ENCODE assay signal across 8 mouse cellular contexts in the genomic region with DNA sequence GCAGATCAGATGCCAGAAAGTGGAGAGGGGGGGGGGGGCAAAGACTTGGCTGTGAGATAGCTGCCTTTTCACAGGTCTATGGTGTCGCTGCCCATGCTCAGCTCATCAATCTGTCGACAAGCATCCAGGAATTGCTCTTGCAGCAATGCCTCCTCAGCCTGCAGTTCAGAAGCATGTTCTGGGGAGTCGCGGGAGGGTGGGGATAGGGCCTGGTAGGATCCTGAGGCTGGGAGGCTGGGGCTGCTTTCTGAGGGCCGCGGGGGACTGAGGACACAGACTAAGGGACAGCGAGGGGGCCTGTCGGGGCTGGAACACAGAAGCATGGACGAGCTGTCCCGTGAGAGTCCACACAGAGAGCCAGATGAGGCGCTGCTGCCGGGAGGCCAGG. TPM values are rescaled to one million over a fixed set of nuclear protein-coding genes. Genes with fewer than 3 reads are reported as not detected.
DNase-seq lines count a peak whose midpoint lies in the region; ATAC-seq and TF ChIP-seq lines count a peak whose summit lies in the region.

No protein-coding gene starts in this region.

- H3K36me3 ChIP-seq in limb, embryonic 11.5 days (ENCODE audit: control insufficient read depth, insufficient read depth, low read length) = no peaks in the 10 kb centered on the region
- H3K36me3 ChIP-seq in small intestine, adult 2 months (ENCODE audit: control insufficient read depth, insufficient read depth, low read length) = no peaks in the 10 kb centered on the region

- intact Hi-C loops in gastrocnemius, adult 2 months (cut with DNase I) = no loop called here

- H3K4me1 ChIP-seq in limb, embryonic 11.5 days (ENCODE audit: control insufficient read depth, insufficient read depth, low read length) = peaks cover 9% of the 10 kb centered on the region
- H3K4me1 ChIP-seq in small intestine, adult 2 months (ENCODE audit: control insufficient read depth, insufficient read depth, insufficient read length, low read length) = peaks cover 4% of the 10 kb centered on the region

- peak overlapping the region; percentile 99 for H3K4me2 ChIP-seq in limb, embryonic 11.5 days (ENCODE audit: low read depth, severe bottlenecking)

- no peak overlapping the region for H3K27ac ChIP-seq in gastrocnemius, adult 2 months
- no peak overlapping the region for H3K27ac ChIP-seq in limb, embryonic 11.5 days (replicated peaks; ENCODE audit: low read depth, low read length)
- H3K27ac ChIP-seq in small intestine, adult 2 months (ENCODE audit: insufficient read depth, low read depth, low read length) = no peak overlapping the region

- TF ChIP-seq POLR2A in small intestine, adult 2 months (IDR thresholded peaks at IDR 0.05; ENCODE audit: low read depth, low read length) = no peak

- H3K27me3 ChIP-seq in limb, embryonic 11.5 days (ENCODE audit: control insufficient read depth, insufficient read depth, low read length) = peaks cover 20% of the 10 kb centered on the region
- H3K27me3 ChIP-seq in small intestine, adult 2 months (ENCODE audit: control insufficient read depth, insufficient read depth, low read length) = peaks cover 16% of the 10 kb centered on the region

- WGBS in limb, embryonic 11.5 days = under 1% methylated on average over 12 of the region's 12 CpGs
- 27% methylated on average over 12 of the region's 12 CpGs for WGBS in small intestine, adult 2 months

- no peak for TF ChIP-seq CTCF in gastrocnemius, adult 2 months (IDR thresholded peaks at IDR 0.05)
- no peak for TF ChIP-seq CTCF in small intestine, adult 2 months (IDR thresholded peaks at IDR 0.05; ENCODE audit: extremely low read depth, insufficient read length, insufficient replicate concordance, low read depth, low read length)

- no peak for ATAC-seq in limb, embryonic 11.5 days (ENCODE audit: insufficient number of reproducible peaks, low FRiP score, low TSS enrichment, low read depth)

- peak; percentile 27 for DNase-seq in gastrocnemius, adult 2 months
- no peak for DNase-seq in gastrocnemius, adult 8-10 months (ENCODE audit: low spot score in 2 of 2)
- DNase-seq in right cerebral cortex, postnatal 25 days = peak; percentile 3
- no peak for DNase-seq in right cerebral cortex, postnatal 10 days (ENCODE audit: low spot score in 2 of 2)
- no peak for DNase-seq in limb, embryonic 11.5 days (ENCODE audit: low spot score)
- no peak for DNase-seq in spleen, adult 18-20 months
- DNase-seq in layer of hippocampus, postnatal 36 days = no peak

- H3K4me3 ChIP-seq in gastrocnemius, adult 2 months = peak overlapping the region; percentile 78; the same call in 1 of the 2 replicates
- peak overlapping the region; percentile 50 for H3K4me3 ChIP-seq in limb, embryonic 11.5 days (ENCODE audit: low read depth, low read length)
- peak overlapping the region; percentile 70 for H3K4me3 ChIP-seq in small intestine, adult 2 months (ENCODE audit: low read depth, low read length)

- peak overlapping the region; percentile 73; the same call in 1 of the 2 replicates for H3K9ac ChIP-seq in limb, embryonic 11.5 days (ENCODE audit: low read length)

- no peaks in the 10 kb centered on the region for H3K9me3 ChIP-seq in limb, embryonic 11.5 days (ENCODE audit: control insufficient read depth, low read length)

RNA-seq across cellular contexts. Expression of a gene that starts 4.9 kb away (rescaled TPM):
- total RNA-seq in gastrocnemius, adult 2 months (2021) = 10 to 100 TPM; 16.3 to 18.4 TPM
- 10 to 100 TPM; 10.7 to 15.9 (median 14.8) TPM for total RNA-seq in gastrocnemius, adult 8-10 months (2022)
- 70.3 and 74.9 TPM in 2 replicates for polyA plus RNA-seq in limb, embryonic 11.5 days (2014; fragmentation: Nextera tagmentation; extraction: Ambion mirVana)
- 0.90 and 1.2 TPM in 2 replicates for polyA plus RNA-seq in small intestine, adult 2 months (2012; rRNA removed)
- 10 to 100 TPM; 46.1 to 53.8 TPM for total RNA-seq in layer of hippocampus, postnatal 36 days (2021)

RNA-seq across cellular contexts. Expression of a gene that starts 9.7 kb away (rescaled TPM):
- total RNA-seq in gastrocnemius, adult 2 months (2021) = under 1 TPM; 0.36 to 0.73 TPM
- under 1 TPM; 0.46 to 0.70 (median 0.53) TPM for total RNA-seq in gastrocnemius, adult 8-10 months (2022)
- 1.2 TPM in 2 replicates for polyA plus RNA-seq in limb, embryonic 11.5 days (2014; fragmentation: Nextera tagmentation; extraction: Ambion mirVana)
- polyA plus RNA-seq in small intestine, adult 2 months (2012; rRNA removed) = 0.17 and 0.22 TPM in 2 replicates
- 1 to 10 TPM; 2.0 to 2.1 TPM for total RNA-seq in layer of hippocampus, postnatal 36 days (2021)

RNA-seq across cellular contexts. Expression of a gene that starts 46.5 kb away (rescaled TPM):
- 10 to 100 TPM in 1 of 2 experiments, 1 to 10 TPM in 1; 9.9 to 10.3 TPM for total RNA-seq in gastrocnemius, adult 2 months (2021)
- total RNA-seq in gastrocnemius, adult 8-10 months (2022) = 10 to 100 TPM in 3 of 4 experiments, 1 to 10 TPM in 1; 9.7 to 13.5 (median 10.9) TPM
- polyA plus RNA-seq in limb, embryonic 11.5 days (2014; fragmentation: Nextera tagmentation; extraction: Ambion mirVana) = 40.8 and 50.1 TPM in 2 replicates
- 15.0 and 15.6 TPM in 2 replicates for polyA plus RNA-seq in small intestine, adult 2 months (2012; rRNA removed)
- 10 to 100 TPM; 40.9 to 41.8 TPM for total RNA-seq in layer of hippocampus, postnatal 36 days (2021)

Comparison
In these comparisons a context has a peak if more than half of its experiments do, and no peak if none do; other contexts are left out.
1. DNase-seq: peak in gastrocnemius, adult 2 months (single experiment) and right cerebral cortex, postnatal 25 days (single experiment); none in gastrocnemius, adult 8-10 months (0 of 2), right cerebral cortex, postnatal 10 days (0 of 2), limb, embryonic 11.5 days (single experiment), spleen, adult 18-20 months (0 of 2) and layer of hippocampus, postnatal 36 days (0 of 2).
2. Peak in every context shown above with its lines, with median percentiles within 50 percentile points of each other: H3K4me3 ChIP-seq.